Comparison of ENCODE assay signal across 10 mouse cellular contexts in genomic region chr1:161748138-161748537, GRCm38 (mm10). TPM values are rescaled to one million over a fixed set of nuclear protein-coding genes. Genes with fewer than 3 reads are reported as not detected.
DNase-seq lines count a peak whose midpoint lies in the region; ATAC-seq lines count a peak whose summit lies in the region.
"Had no signal": no experiment of that assay in that cellular context is flagged by ENCODE, and none has a peak within 500 bp of the region (broad histone marks: within the 10 kb centered on the region; RNA-seq: fewer than 3 reads in every experiment).

No protein-coding gene starts in this region.

- 55% methylated on average over 8 of the region's 8 CpGs for WGBS in limb, embryonic 10.5 days
- 56% methylated on average over 8 of the region's 8 CpGs for WGBS in neural tube, embryonic 11.5 days

- intact Hi-C loops in heart, postnatal 14 days (cut with DNase I), result loop anchor here (5.0 kb wide), 2 partner anchors 214 to 229 kb away; partner anchors contain the start of gene 4930558K02Rik

- H3K9ac ChIP-seq in neural tube, embryonic 11.5 days (ENCODE audit: low read length), result no peak overlapping the region
- H3K9ac ChIP-seq: stomach, embryonic 15.5 days had no signal

- no peak overlapping the region for H3K27ac ChIP-seq in limb, embryonic 10.5 days
- H3K27ac ChIP-seq in neural tube, embryonic 11.5 days (ENCODE audit: low read depth, low read length), result no peak overlapping the region
- H3K27ac ChIP-seq: stomach, embryonic 15.5 days had no signal

- ATAC-seq in neural tube, embryonic 11.5 days (ENCODE audit: insufficient read depth, low FRiP score, low TSS enrichment), result no peak

- no peak overlapping the region for H3K4me3 ChIP-seq in limb, embryonic 10.5 days
- no peak overlapping the region for H3K4me3 ChIP-seq in neural tube, embryonic 11.5 days (ENCODE audit: low read depth, low read length)
- H3K4me3 ChIP-seq: stomach, embryonic 15.5 days had no signal

- H3K9me3 ChIP-seq in limb, embryonic 10.5 days (replicated peaks), result no peaks in the 10 kb centered on the region
- no peaks in the 10 kb centered on the region for H3K9me3 ChIP-seq in neural tube, embryonic 11.5 days (ENCODE audit: control insufficient read depth, low read length)
- H3K9me3 ChIP-seq: stomach, embryonic 15.5 days had no signal

- H3K27me3 ChIP-seq in limb, embryonic 10.5 days (ENCODE audit: low read depth, poor library complexity, severe bottlenecking), result no peaks in the 10 kb centered on the region
- H3K27me3 ChIP-seq in neural tube, embryonic 11.5 days (ENCODE audit: control insufficient read depth, insufficient read depth, low read length), result no peaks in the 10 kb centered on the region
- H3K27me3 ChIP-seq: stomach, embryonic 15.5 days had no signal

- no peak overlapping the region for H3K4me2 ChIP-seq in neural tube, embryonic 11.5 days (ENCODE audit: low read depth)
- H3K4me2 ChIP-seq: stomach, embryonic 15.5 days had no signal

- H3K36me3 ChIP-seq in limb, embryonic 10.5 days, result no peaks in the 10 kb centered on the region
- H3K36me3 ChIP-seq in neural tube, embryonic 11.5 days (ENCODE audit: control insufficient read depth, insufficient read depth, low read length), result no peaks in the 10 kb centered on the region
- H3K36me3 ChIP-seq: stomach, embryonic 15.5 days had no signal

- peak; percentile 55 for DNase-seq in layer of hippocampus, adult 11-12 months (ENCODE audit: low spot score)
- no peak for DNase-seq in layer of hippocampus, adult 9-11 months
- peak; percentile 79 for DNase-seq in NIH3T3 (ENCODE audit: low read depth)
- DNase-seq in cerebellum, postnatal 14 days, result peak; percentile 56 to 72
- peak; percentile 50 to 81 for DNase-seq in heart, postnatal 14 days
- peak; percentile 44 for DNase-seq in limb, embryonic 10.5 days (ENCODE audit: low spot score)
- peak; percentile 55 for DNase-seq in neural tube, embryonic 11.5 days (ENCODE audit: low spot score)
- DNase-seq in thymus, postnatal 25 days, result peak; percentile 84

- no peaks in the 10 kb centered on the region for H3K4me1 ChIP-seq in limb, embryonic 10.5 days
- H3K4me1 ChIP-seq in neural tube, embryonic 11.5 days (ENCODE audit: control insufficient read depth, insufficient read depth, low read length), result no peaks in the 10 kb centered on the region
- H3K4me1 ChIP-seq: stomach, embryonic 15.5 days had no signal

RNA-seq across cellular contexts. Expression of gene Fasl, which starts 40.2 kb away (rescaled TPM):
- total RNA-seq in heart, postnatal 14 days (2021), result not detected
- polyA plus RNA-seq in limb, embryonic 10.5 days (2016; fragmentation: Nextera tagmentation; extraction: Ambion mirVana), result not detected in 2 replicates
- 0.47 TPM in 1 of 2 replicates, not detected in the other for polyA plus RNA-seq in neural tube, embryonic 11.5 days (2014; fragmentation: Nextera tagmentation; extraction: Ambion mirVana)
- polyA plus RNA-seq: heart, embryonic 14.5 days; stomach, embryonic 15.5 days had no signal
